Mouse (Mus musculus): Measurements from ENCODE around the gene Hist1h2ae.
"Not testable (repeated sequence)": the region's sequence is repeated elsewhere in the genome, so short reads cannot be mapped to it uniquely, and the experiment has no call there.

Gene Hist1h2ae

GRCm38 (mm10) chr13:23541497-23541896 is 29.5 kb downstream of the Hist1h2ae start:
- no peak for DNase-seq (ENCODE audit: low spot score)

GRCm38 (mm10) chr13:23539821-23540220 is 31.2 kb downstream of the Hist1h2ae start:
- not testable (repeated sequence) for DNase-seq (ENCODE audit: low spot score)

GRCm38 (mm10) chr13:23538249-23538648 is 32.8 kb downstream of the Hist1h2ae start:
- DNase-seq (ENCODE audit: low spot score): no peak

GRCm38 (mm10) chr13:23537006-23537710 is 33.9 kb downstream of the Hist1h2ae start:
- no peak for DNase-seq (ENCODE audit: low spot score)

- DNase-seq (ENCODE audit: low spot score): no peak
Measured at GRCm38 (mm10) chr13:23536076-23536822, 34.8 kb downstream of the Hist1h2ae start.

DNA sequence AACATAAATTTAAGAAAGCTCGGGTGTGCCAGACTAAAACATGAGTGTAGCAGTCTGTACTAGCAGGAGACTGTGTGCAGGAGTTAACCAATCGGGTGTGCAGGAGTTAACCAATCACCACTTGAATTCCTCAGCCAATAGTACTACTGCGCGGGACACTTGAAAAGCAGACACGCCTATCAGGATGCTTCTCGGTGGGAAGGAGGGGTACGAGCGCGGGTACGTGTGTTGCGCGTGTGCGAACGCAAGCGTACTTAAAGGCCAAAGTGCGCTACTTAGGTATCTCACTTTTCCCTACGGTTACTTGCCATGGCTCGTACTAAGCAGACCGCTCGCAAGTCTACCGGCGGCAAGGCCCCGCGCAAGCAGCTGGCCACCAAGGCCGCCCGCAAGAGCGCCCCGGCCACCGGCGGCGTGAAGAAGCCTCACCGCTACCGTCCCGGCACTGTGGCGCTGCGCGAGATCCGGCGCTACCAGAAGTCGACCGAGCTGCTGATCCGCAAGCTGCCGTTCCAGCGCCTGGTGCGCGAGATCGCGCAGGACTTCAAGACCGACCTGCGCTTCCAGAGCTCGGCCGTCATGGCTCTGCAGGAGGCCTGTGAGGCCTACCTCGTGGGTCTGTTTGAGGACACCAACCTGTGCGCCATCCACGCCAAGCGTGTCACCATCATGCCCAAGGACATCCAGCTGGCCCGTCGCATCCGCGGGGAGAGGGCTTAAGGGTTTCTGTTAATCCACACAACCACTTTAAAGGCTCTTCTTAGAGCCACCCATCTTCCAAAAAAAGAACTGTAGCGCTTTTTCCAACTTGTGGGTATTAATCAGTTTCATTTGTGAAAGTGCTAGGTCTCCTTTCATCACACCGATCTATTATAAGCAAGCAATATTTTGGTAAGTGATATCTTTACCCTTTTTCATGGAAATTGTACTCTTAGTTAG is 35.6 kb downstream of the Hist1h2ae start, which contains the start of gene Hist1h3g:
TSS of gene Hist1h3g (plus strand) at position 286 of the 939 bp plus-strand sequence.
- DNase-seq (ENCODE audit: low spot score): peak; percentile 87

DNA sequence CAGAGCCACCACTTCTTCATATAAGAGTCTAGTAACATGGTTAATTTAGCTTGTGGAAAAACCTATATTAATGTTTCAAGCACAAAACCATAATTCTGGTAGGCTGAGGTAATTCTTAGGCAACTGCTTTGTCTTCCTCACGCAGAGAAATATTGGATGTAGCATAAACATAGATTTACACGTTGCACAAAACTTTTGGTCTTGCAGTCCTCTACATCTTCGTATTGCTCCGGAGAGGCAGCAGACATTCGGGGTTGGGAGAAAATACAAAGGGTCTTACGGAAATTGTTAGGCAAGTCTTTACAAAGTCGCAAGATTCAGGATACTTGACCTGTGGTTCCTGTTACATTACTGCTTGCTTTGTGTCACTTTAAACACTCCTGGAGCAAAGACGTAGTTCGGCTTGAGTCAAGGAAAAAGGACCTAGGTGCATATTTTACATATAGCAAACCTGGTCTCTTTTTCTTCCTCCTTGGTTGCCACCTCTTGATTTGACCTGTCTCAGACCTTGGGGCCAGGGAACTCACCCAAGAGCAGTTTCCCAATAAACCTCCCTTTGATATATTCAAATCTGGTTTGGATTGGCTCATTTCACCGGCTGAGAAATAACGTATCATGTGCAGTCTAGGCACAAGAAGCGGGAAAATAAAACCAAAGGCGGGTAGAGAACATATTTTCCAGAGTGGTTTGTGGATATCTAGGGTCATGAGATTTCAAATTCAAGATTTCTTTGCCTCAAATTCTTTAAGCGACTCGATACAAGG is 36.5 kb downstream of the Hist1h2ae start:
- no peak for DNase-seq (ENCODE audit: low spot score)

GRCm38 (mm10) chr13:23533560-23534367 is 37.3 kb downstream of the Hist1h2ae start, which contains the start of gene Hist1h2af:
Hist1h2af (plus strand) TSS chr13:23533906.
- DNase-seq (ENCODE audit: low spot score): peak; percentile 74

- no peak for DNase-seq (ENCODE audit: low spot score)
Measured at GRCm38 (mm10) chr13:23532262-23533075, 38.6 kb downstream of the Hist1h2ae start.

- DNase-seq (ENCODE audit: low spot score): peak; percentile 96
Measured at GRCm38 (mm10) chr13:23530901-23531875, 39.8 kb downstream of the Hist1h2ae start, which contains the start of gene Hist1h4h. Hist1h4h (plus strand) TSS chr13:23531050.

DNA sequence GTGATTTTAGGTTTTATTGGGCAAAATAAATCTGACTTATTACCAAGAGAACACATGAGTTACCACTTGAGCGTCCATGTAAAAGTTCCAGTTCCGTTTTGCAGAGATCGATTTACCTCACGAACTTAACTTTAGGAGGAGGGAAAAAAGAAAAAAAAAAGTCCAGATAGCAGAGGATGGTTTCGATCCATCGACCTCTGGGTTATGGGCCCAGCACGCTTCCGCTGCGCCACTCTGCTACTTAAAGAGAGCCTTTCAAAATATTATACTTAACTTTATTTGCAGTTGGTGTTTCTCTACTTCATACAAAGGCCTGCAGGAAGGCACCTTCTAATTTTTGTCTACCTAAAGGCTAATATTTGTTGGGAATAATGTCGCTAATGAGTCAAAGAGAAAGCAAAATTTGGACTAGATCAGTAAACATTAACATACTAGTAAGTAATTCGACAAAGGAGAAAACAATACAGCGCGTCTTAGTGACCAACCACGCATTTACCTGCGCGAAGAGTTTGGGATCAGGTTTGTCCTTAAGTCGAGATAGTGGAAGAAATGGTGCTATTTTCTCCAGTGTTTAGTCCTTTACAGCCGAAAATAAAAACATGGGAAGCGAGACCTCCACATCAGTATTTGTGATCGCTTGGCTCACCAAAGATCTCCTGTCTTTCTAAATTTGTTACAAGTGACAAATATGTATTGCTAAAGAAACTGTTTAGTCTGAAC is 40.7 kb downstream of the Hist1h2ae start:
- peak; percentile 56 for DNase-seq (ENCODE audit: low spot score)

DNA sequence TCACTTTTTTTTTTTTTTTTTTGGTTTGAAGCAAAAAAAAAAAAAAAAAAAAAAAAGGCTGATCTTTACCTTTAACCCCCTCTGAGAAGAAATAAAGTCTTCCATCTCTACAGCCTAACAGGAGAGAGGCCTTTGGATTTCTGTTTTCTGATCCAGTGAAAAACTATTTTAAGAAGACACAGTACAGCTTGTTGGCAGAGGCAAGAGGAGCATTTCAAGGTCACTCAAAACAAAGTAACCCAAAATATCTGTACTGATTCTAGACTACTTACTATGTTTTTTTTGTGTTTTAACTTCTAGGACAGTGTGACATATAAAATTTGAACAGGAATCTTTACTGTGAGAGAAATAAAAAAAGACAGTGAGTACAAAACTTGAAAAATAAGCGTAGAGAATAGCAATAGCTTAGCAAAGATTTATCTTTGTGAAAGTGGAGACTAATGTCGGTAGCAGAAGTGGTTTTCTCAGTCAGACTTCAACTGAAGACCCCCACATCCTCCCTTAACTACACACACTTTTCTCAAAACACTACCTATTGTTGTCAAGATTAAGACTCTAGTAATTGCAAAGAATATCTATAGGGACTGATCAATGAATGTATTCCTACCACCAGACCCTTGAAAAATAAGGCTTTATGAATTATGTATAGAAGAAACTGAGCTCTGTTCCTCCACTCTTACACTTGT is 41.4 kb downstream of the Hist1h2ae start:
- DNase-seq (ENCODE audit: low spot score): no peak

- no peak for DNase-seq (ENCODE audit: low spot score)
Measured at GRCm38 (mm10) chr13:23529005-23529404, 42.0 kb downstream of the Hist1h2ae start.

- DNase-seq (ENCODE audit: low spot score): peak; percentile 92
Measured at GRCm38 (mm10) chr13:23526312-23526711, 44.7 kb downstream of the Hist1h2ae start.

GRCm38 (mm10) chr13:23525901-23526300 is 45.1 kb downstream of the Hist1h2ae start:
- no peak for DNase-seq (ENCODE audit: low spot score)

DNA sequence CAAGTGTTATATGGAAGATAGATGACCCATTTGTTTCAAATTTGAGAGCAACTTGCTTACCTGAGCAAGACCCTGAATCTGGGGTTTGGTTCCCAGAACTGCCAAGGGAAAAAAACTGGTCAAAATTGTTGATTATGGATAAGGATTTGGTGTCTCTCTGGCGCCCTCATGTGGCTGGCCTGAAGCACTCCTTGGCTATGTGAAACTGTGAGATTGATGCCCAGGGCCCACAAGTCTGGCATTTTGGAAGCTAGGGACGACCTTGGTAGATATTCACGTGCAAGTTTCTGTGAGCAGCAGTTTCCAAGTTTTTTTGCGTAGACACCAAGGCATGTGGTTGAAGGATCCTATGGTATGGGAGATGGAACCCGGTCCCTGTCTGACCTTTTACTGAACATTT is 46.4 kb downstream of the Hist1h2ae start:
- peak; percentile 75 for DNase-seq (ENCODE audit: low spot score)

DNA sequence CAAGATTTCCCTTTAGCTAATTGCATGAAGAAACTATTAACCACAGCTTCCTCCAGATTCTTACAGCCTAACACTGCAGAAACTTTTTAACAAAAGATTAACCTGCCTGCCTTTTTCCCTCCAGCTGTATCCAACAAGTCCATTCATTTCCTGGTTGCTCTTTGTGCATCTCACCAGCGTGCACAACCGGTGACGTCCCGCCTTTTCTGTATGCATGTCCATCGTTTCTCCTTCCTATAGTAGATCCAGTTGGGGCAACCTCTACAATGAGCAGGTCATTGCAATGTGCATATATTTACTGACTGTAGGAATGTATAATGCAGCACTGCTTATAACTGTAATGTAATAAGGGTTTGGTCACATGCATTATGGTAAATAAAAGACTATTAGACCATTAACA is 47.0 kb downstream of the Hist1h2ae start:
- DNase-seq (ENCODE audit: low spot score): no peak
